ENCODE assay signal across 9 mouse cellular contexts in the genomic region with DNA sequence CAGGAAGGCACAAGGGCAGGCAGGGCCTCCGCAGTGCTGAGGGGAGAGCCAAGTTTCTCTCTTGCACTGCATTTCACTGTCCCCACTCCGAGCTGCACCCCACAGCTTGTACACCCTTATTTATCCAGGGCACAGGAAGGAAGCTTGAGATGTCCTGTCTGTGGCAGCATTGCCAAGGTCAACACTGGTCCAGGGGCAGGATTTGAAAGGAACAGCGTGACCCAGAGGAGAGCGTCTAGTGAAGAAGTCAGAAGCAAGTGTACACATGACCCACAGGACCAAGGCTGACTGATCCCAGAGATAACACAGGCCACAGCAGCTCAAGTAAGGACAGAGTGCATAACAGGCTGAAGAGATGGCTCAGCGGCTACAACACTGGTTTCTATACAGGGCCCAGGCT. TPM values are rescaled to one million over a fixed set of nuclear protein-coding genes. Genes with fewer than 3 reads are reported as not detected.
DNase-seq lines count a peak whose midpoint lies in the region; ATAC-seq and TF ChIP-seq lines count a peak whose summit lies in the region.
"Had no signal": no experiment of that assay in that cellular context is flagged by ENCODE, and none has a peak within 500 bp of the region (broad histone marks: within the 10 kb centered on the region; RNA-seq: fewer than 3 reads in every experiment).

No protein-coding gene starts in this region.

- no peaks in the 10 kb centered on the region for H3K4me1 ChIP-seq in intestine, embryonic 16.5 days (ENCODE audit: control insufficient read depth, insufficient read depth, low read length)
- 0 out of 2 replicates have a peak, but pooled peaks cover 4% of the 10 kb centered on the region for H3K4me1 ChIP-seq in intestine, embryonic 15.5 days (replicated peaks)
- no peaks in the 10 kb centered on the region; the same call in 1 of the 2 replicates for H3K4me1 ChIP-seq in heart, postnatal 0 days (ENCODE audit: control insufficient read depth, insufficient read depth)
- 0 out of 2 replicates have a peak, but pooled peaks cover 13% of the 10 kb centered on the region for H3K4me1 ChIP-seq in liver, postnatal 0 days (ENCODE audit: insufficient read depth)

- no peaks in the 10 kb centered on the region for H3K27me3 ChIP-seq in intestine, embryonic 16.5 days (replicated peaks; ENCODE audit: control insufficient read depth, insufficient read depth, low read length)
- H3K27me3 ChIP-seq in intestine, embryonic 15.5 days (replicated peaks), result no peaks in the 10 kb centered on the region
- H3K27me3 ChIP-seq in heart, postnatal 0 days (ENCODE audit: control insufficient read depth, insufficient read depth, low read length), result no peaks in the 10 kb centered on the region
- H3K27me3 ChIP-seq in liver, postnatal 0 days (ENCODE audit: insufficient read depth, low read length), result no peaks in the 10 kb centered on the region

- WGBS in intestine, embryonic 16.5 days, result 81% methylated on average over 5 of the region's 5 CpGs
- 84% methylated on average over 5 of the region's 5 CpGs for WGBS in intestine, embryonic 15.5 days
- 57% methylated on average over 5 of the region's 5 CpGs for WGBS in heart, postnatal 0 days
- WGBS in liver, postnatal 0 days (ENCODE audit: insufficient replicate concordance), result 49% methylated on average over 5 of the region's 5 CpGs

- TF ChIP-seq EP300 in heart, postnatal 0 days (IDR thresholded peaks at IDR 0.05; ENCODE audit: low read depth), result no peak
- no peak for TF ChIP-seq EP300 in liver, postnatal 0 days (IDR thresholded peaks at IDR 0.05; ENCODE audit: low read depth)

- H3K4me3 ChIP-seq in intestine, embryonic 16.5 days (ENCODE audit: low read length), result no peak overlapping the region
- H3K4me3 ChIP-seq in intestine, embryonic 15.5 days (replicated peaks), result no peak overlapping the region
- no peak overlapping the region for H3K4me3 ChIP-seq in heart, postnatal 0 days (ENCODE audit: low read depth, low read length)
- H3K4me3 ChIP-seq in liver, postnatal 0 days (ENCODE audit: low read depth, low read length), result no peak overlapping the region

- TF ChIP-seq CTCF in heart, postnatal 0 days (IDR thresholded peaks at IDR 0.05; ENCODE audit: low read depth), result no peak
- TF ChIP-seq CTCF in liver, postnatal 0 days (IDR thresholded peaks at IDR 0.05; ENCODE audit: low read depth), result no peak

- no peak overlapping the region for H3K4me2 ChIP-seq in intestine, embryonic 16.5 days (ENCODE audit: low read depth, low read length)
- no peak overlapping the region for H3K4me2 ChIP-seq in intestine, embryonic 15.5 days (replicated peaks)
- H3K4me2 ChIP-seq in heart, postnatal 0 days (ENCODE audit: low read depth, low read length), result no peak overlapping the region
- H3K4me2 ChIP-seq in liver, postnatal 0 days (ENCODE audit: low read depth, low read length), result no peak overlapping the region

- DNase-seq in adrenal gland, postnatal 36 days, result peak; percentile 58 to 73
- DNase-seq in heart, postnatal 0 days (ENCODE audit: low spot score), result no peak
- DNase-seq in liver, postnatal 0 days, result no peak
- DNase-seq in adipocyte (ENCODE audit: low spot score), result no peak
- no peak for DNase-seq in cerebellum, postnatal 4 days (ENCODE audit: low spot score in 2 of 2)
- DNase-seq: embryo, embryonic 11 days had no signal

- 0 out of 2 replicates have a peak, but pooled peaks cover 6% of the 10 kb centered on the region for H3K9me3 ChIP-seq in intestine, embryonic 16.5 days (ENCODE audit: control insufficient read depth, low read length)
- no peaks in the 10 kb centered on the region for H3K9me3 ChIP-seq in intestine, embryonic 15.5 days
- 0 out of 2 replicates have a peak, but pooled peaks cover 5% of the 10 kb centered on the region for H3K9me3 ChIP-seq in heart, postnatal 0 days (replicated peaks; ENCODE audit: control insufficient read depth, low read length)
- no peaks in the 10 kb centered on the region; the same call in 1 of the 2 replicates for H3K9me3 ChIP-seq in liver, postnatal 0 days (ENCODE audit: low read length)

- H3K9ac ChIP-seq in intestine, embryonic 16.5 days (ENCODE audit: low read depth, low read length), result no peak overlapping the region
- no peak overlapping the region for H3K9ac ChIP-seq in intestine, embryonic 15.5 days
- no peak overlapping the region for H3K9ac ChIP-seq in heart, postnatal 0 days (replicated peaks; ENCODE audit: low read depth, low read length)
- no peak overlapping the region for H3K9ac ChIP-seq in liver, postnatal 0 days (replicated peaks)

- ATAC-seq in intestine, embryonic 16.5 days, result no peak
- no peak for ATAC-seq in intestine, embryonic 15.5 days
- ATAC-seq in heart, postnatal 0 days (ENCODE audit: insufficient read depth, low read depth), result peak; percentile 31; the same call in 1 of the 2 replicates
- peak; percentile 24 for ATAC-seq in liver, postnatal 0 days
- no peak; the same call in 1 of the 2 replicates for ATAC-seq in megakaryocyte-erythroid progenitor cell, adult 5-6 weeks (replicated peaks; ENCODE audit: low FRiP score, low TSS enrichment, poor library complexity, severe bottlenecking)

- H3K27ac ChIP-seq in intestine, embryonic 16.5 days (ENCODE audit: low read length), result 0 out of 2 replicates have a peak overlapping the region, but pooled peaks have one; percentile 21
- H3K27ac ChIP-seq in intestine, embryonic 15.5 days, result no peak overlapping the region; the same call in 1 of the 2 replicates
- peak overlapping the region; percentile 53; the same call in 1 of the 2 replicates for H3K27ac ChIP-seq in heart, postnatal 0 days (ENCODE audit: low read depth)
- 0 out of 2 replicates have a peak overlapping the region, but pooled peaks have one; percentile 1 for H3K27ac ChIP-seq in liver, postnatal 0 days (ENCODE audit: low read depth)

- peaks cover 31% of the 10 kb centered on the region for H3K36me3 ChIP-seq in intestine, embryonic 16.5 days (ENCODE audit: control insufficient read depth, insufficient read depth, low read length)
- H3K36me3 ChIP-seq in intestine, embryonic 15.5 days, result peaks cover 37% of the 10 kb centered on the region
- H3K36me3 ChIP-seq in heart, postnatal 0 days (replicated peaks; ENCODE audit: control insufficient read depth, insufficient read depth, low read length), result peaks cover 41% of the 10 kb centered on the region
- H3K36me3 ChIP-seq in liver, postnatal 0 days (replicated peaks; ENCODE audit: insufficient read depth, low read length), result peaks cover 35% of the 10 kb centered on the region

RNA-seq across cellular contexts. Expression of a gene that starts 32.3 kb away (rescaled TPM):
- 4.2 and 4.4 TPM in 2 replicates for polyA plus RNA-seq in intestine, embryonic 16.5 days (2015; fragmentation: Nextera tagmentation; extraction: Ambion mirVana)
- 5.2 and 5.4 TPM in 2 replicates for polyA plus RNA-seq in intestine, embryonic 15.5 days (2015; fragmentation: Nextera tagmentation; extraction: Ambion mirVana)
- total RNA-seq in adrenal gland, postnatal 36 days (2021), result 100 to 1,000 TPM in 1 of 2 experiments, 10 to 100 TPM in 1; 95.6 to 154 TPM
- 28.0 and 30.5 TPM in 2 replicates for total RNA-seq in heart, postnatal 0 days (2014; rRNA removed; ENCODE audit: low replicate concordance)
- 1.8 and 1.9 TPM in 2 replicates for polyA plus RNA-seq in heart, postnatal 0 days (2015; fragmentation: Nextera tagmentation; extraction: Ambion mirVana)
- polyA plus RNA-seq in liver, postnatal 0 days (2015; fragmentation: Nextera tagmentation; extraction: Ambion mirVana), result 2.7 and 3.6 TPM in 2 replicates
- 7.9 and 10.2 TPM in 2 replicates for total RNA-seq in megakaryocyte-erythroid progenitor cell, adult 5-6 weeks (2014; fragmentation: Nextera tagmentation)
- 4.3 and 5.4 TPM in 2 replicates for total RNA-seq in megakaryocyte-erythroid progenitor cell, adult 5-6 weeks (2017)

RNA-seq across cellular contexts. Expression of a gene that starts 54.0 kb away (rescaled TPM):
- polyA plus RNA-seq in intestine, embryonic 16.5 days (2015; fragmentation: Nextera tagmentation; extraction: Ambion mirVana), result 53.8 and 65.6 TPM in 2 replicates
- polyA plus RNA-seq in intestine, embryonic 15.5 days (2015; fragmentation: Nextera tagmentation; extraction: Ambion mirVana), result 39.9 and 41.9 TPM in 2 replicates
- 10 to 100 TPM; 28.1 to 43.2 TPM for total RNA-seq in adrenal gland, postnatal 36 days (2021)
- 17.3 and 19.6 TPM in 2 replicates for total RNA-seq in heart, postnatal 0 days (2014; rRNA removed; ENCODE audit: low replicate concordance)
- polyA plus RNA-seq in heart, postnatal 0 days (2015; fragmentation: Nextera tagmentation; extraction: Ambion mirVana), result 10.8 and 12.2 TPM in 2 replicates
- polyA plus RNA-seq in liver, postnatal 0 days (2015; fragmentation: Nextera tagmentation; extraction: Ambion mirVana), result 48.2 and 52.7 TPM in 2 replicates
- 24.0 and 24.9 TPM in 2 replicates for total RNA-seq in megakaryocyte-erythroid progenitor cell, adult 5-6 weeks (2014; fragmentation: Nextera tagmentation)
- total RNA-seq in megakaryocyte-erythroid progenitor cell, adult 5-6 weeks (2017), result 3.2 and 9.0 TPM in 2 replicates

Comparison
In these comparisons a context has a peak if more than half of its experiments do, and no peak if none do; other contexts are left out.
1. ATAC-seq: peak in heart, postnatal 0 days (single experiment) and liver, postnatal 0 days (single experiment); none in intestine, embryonic 16.5 days (single experiment), intestine, embryonic 15.5 days (single experiment) and megakaryocyte-erythroid progenitor cell, adult 5-6 weeks (single experiment).
2. DNase-seq: peak in adrenal gland, postnatal 36 days (2 of 2); none in heart, postnatal 0 days (single experiment), liver, postnatal 0 days (single experiment), adipocyte (single experiment) and cerebellum, postnatal 4 days (0 of 2).